Mouse (Mus musculus): ENCODE data around the gene Rhox4c.
"Not testable (repeated sequence)": the region's sequence is repeated elsewhere in the genome, so short reads cannot be mapped to it uniquely, and the experiment has no call there.

Gene Rhox4c

DNA sequence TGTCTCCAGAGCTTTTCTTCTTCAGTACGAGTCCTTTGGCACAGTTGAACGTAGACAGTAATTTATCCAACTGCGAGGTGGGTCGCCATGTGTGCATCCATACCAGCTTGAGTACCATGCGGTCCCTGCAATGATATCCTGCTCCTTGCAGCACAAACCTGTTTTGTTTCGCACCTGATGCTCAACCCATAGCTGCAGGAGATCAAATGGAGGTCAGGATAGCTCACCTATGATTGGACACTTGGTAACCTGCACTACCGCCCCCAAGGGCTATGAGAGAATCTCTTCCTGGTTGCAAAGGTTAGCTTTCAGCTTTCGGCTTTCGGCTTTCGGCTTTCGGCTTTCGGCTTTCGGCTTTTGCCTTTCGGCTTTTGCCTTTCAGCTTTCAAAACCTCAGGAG lies at the start of gene Rhox4c:
Gene Rhox4c (plus strand): TSS at position 301 of the 400 bp plus-strand sequence.
- DNase-seq (ENCODE audit: low read depth) = not testable (repeated sequence)

DNA sequence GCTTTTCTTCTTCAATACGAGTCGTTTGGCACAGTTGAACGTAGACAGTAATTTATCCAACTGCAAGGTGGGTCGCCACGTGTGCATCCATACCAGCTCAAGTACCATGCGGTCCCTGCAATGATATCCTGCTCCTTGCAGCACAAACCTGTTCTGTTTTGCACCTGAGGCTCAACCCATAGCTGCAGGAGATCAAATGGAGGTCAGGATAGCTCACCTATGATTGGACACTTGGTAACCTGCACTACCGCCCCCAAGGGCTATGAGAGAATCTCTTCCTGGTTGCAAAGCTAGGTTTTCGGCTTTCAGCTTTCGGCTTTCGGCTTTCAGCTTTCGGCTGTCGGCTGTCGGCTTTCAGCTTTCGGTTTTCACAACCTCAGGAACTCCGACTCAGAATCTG lies 47.9 kb upstream of the Rhox4c start, which contains the start of gene Rhox4b:
Gene Rhox4b (plus strand): TSS at position 301 of the 400 bp plus-strand sequence.
- DNase-seq (ENCODE audit: low read depth) = not testable (repeated sequence)

DNA sequence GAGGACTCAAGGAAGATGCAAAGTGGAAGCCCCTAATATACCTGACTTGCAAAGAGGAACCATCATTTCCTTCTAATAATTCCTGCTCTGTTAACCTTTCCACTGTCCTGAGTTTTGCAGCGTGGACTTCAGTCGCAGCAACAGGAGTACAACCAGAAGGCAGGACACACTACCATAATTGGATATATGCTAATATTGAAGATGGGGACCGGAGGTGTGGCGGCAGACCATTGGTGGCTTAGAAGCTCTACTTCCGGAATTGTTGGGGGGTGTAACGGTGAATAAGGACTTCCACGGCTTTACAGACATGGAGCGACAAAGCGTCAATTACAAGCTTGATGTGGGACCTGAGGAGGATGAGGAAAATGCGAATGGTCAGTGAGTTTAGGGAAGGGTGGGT lies 26.8 kb upstream of the Rhox4c start, which contains the start of gene Rhox2c:
Gene Rhox2c (plus strand): TSS at position 301 of the 400 bp plus-strand sequence.
- DNase-seq (ENCODE audit: low read depth) = not testable (repeated sequence)

DNA sequence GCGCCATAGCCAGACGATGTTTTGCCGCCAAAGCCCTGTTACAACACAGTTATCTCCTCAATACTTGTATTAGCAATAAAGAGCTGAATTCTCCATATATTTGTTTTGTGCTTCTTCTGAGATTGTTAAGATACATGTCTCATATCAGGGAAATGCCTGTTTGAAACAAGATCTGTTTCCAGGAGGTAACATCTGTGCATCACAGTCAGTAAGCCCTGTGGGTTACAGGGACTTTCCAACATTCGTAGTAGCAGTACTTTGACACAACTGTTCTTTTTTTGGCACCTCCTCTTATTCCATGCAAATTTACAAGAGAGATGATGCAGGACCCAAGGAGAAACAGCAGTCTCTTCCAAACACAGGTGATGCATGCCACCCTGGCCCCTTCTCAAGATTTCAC lies 21.9 kb upstream of the Rhox4c start, which contains the start of gene Rhox3c:
Gene Rhox3c (plus strand): TSS at position 301 of the 400 bp plus-strand sequence.
- DNase-seq (ENCODE audit: low read depth) = not testable (repeated sequence)

DNA sequence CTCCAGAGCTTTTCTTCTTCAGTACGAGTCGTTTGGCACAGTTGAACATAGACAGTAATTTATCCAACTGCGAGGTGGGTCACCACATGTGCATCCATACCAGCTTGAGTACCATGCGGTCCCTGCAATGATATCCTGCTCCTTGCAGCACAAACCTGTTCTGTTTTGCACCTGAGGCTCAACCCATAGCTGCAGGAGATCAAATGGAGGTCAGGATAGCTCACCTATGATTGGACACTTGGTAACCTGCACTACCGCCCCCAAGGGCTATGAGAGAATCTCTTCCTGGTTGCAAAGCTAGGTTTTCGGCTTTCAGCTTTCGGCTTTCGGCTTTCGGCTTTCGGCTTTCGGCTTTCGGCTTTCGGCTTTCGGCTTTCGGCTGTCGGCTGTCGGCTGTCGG lies 33.9 kb downstream of the Rhox4c start, which contains the start of gene Rhox4d:
Gene Rhox4d (plus strand): TSS at position 301 of the 400 bp plus-strand sequence.
- DNase-seq (ENCODE audit: low read depth) = not testable (repeated sequence)

DNA sequence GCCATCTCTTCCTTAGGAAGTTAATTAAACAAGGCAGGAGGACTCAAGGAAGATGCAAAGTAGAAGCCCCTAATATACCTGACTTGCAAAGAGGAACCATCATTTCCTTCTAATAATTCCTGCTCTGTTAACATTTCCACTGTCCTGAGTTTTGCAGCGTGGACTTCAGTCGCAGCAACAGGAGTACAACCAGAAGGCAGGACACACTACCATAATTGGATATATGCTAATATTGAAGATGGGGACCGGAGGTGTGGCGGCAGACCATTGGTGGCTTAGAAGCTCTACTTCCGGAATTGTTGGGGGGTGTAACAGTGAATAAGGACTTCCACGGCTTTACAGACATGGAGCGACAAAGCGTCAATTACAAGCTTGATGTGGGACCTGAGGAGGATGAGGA lies 50.0 kb downstream of the Rhox4c start, which contains the start of gene Rhox2e:
Gene Rhox2e (plus strand): TSS at position 301 of the 400 bp plus-strand sequence.
- not testable (repeated sequence) for DNase-seq (ENCODE audit: low read depth)
